Mouse (Mus musculus): ENCODE results near the gene Spock3.

DNA sequence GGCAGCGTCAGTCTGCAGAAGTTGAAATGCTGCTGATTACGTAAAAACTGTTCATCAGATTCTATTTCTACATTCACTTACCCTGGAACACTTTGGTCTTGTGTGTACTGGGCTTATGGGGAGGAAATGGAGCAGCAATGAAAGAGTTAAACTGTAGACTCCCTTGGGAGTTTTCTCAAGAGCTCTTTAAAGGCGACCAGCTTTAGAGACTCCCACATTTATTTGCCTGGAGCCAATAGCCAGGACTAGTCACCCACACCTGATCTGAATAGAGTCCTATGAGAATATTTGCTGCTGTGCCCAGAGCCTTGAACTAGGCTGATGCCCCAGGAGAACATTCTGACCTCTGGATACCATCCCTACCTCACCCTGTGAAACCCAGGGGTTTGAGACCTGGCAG lies 1.7 kb downstream of the Spock3 start:
- TF ChIP-seq CTCF (IDR thresholded peaks at IDR 0.05), result no peak
- no peak for TF ChIP-seq EP300 (IDR thresholded peaks at IDR 0.05)
